Mouse (Mus musculus): ENCODE data around the gene Fam186b.

DNA sequence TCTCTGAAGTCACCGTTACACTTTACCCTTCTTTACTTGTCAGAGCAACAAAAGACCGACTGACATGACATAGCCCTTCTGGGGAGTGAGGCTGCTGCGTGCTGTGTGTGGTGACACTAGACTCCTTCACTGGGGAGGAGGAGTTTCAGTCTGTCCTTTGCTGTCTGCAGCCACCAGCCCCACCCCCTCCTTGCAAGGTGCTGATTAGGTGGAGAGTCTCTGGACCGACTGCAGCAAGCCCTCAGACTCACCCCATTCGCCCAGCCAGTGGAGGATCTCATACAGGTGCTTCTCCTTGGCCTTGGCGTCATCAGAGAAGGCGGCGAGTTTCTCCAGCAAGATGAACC, 10.5 kb downstream of the Fam186b start:
- no peak for TF ChIP-seq POLR2A (IDR thresholded peaks at IDR 0.05; ENCODE audit: low read depth, low read length)
- TF ChIP-seq CTCF (IDR thresholded peaks at IDR 0.05; ENCODE audit: borderline replicate concordance, insufficient read depth, low read length), result no peak

All from embryonic fibroblast, embryonic 13.5 days (primary cell).